In the genomic region with DNA sequence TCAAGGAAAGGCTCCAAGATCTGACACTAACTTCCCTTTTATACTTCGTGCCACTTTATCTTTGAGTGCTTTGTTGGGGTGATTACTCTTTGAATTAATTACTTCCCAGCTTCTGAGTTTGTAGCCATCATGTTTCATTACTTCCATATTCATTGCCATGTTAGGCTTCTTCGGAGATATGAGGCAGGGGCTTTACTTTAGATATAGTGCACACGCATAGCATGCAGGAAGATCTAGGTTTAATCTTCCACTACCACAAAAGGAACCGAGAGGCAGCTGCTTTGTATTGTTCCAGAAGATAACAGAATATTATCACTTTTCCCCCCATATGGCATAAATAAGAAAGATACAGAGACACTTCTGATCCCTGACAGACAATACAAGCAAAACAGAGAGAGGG, we compare ENCODE assay signal across 24 mouse cellular contexts. TPM values are rescaled to one million over a fixed set of nuclear protein-coding genes. Genes with fewer than 3 reads are reported as not detected.
DNase-seq lines count a peak whose midpoint lies in the region; ATAC-seq and TF ChIP-seq lines count a peak whose summit lies in the region.
"Had no signal": no experiment of that assay in that cellular context is flagged by ENCODE, and none has a peak within 500 bp of the region (broad histone marks: within the 10 kb centered on the region; RNA-seq: fewer than 3 reads in every experiment).

No protein-coding gene starts in this region.

- H3K9me3 ChIP-seq in G1E (replicated peaks), result no peaks in the 10 kb centered on the region
- H3K9me3 ChIP-seq in MEL (replicated peaks; ENCODE audit: insufficient read depth, low read length), result no peaks in the 10 kb centered on the region
- H3K9me3 ChIP-seq in liver, embryonic 14.5 days (ENCODE audit: control insufficient read depth, low read length), result no peaks in the 10 kb centered on the region
- H3K9me3 ChIP-seq in heart, embryonic 11.5 days (replicated peaks; ENCODE audit: control insufficient read depth, low read length), result no peaks in the 10 kb centered on the region
- H3K9me3 ChIP-seq: embryonic facial prominence, embryonic 12.5 days; embryonic facial prominence, embryonic 15.5 days; forebrain, embryonic 15.5 days; heart, embryonic 13.5 days had no signal

- TF ChIP-seq RAD21 in MEL (IDR thresholded peaks at IDR 0.05; ENCODE audit: low read depth, low read length), result no peak

- DNase-seq in G1E (ENCODE audit: low spot score) (no peak), MEL (ENCODE audit: low read depth, low spot score) (peak; percentile 59)
- peak in 1 of 3 experiments; percentile 4 for DNase-seq in liver, embryonic 14.5 days (ENCODE audit: low read depth in 3 of 3, low spot score in 3 of 3)
- DNase-seq in cerebellum, adult 11-12 months, result no peak
- DNase-seq in layer of hippocampus, adult 9-10 months (ENCODE audit: low spot score), result no peak
- DNase-seq: adrenal gland, adult 2 months; adrenal gland, postnatal 14 days; cerebellum, adult 2 months; cerebellum, adult 9-11 months; cerebellum, postnatal 25 days; gastrocnemius, postnatal 25 days; heart, adult 18-20 months; heart, postnatal 14 days; heart, postnatal 4 days had no signal

- WGBS in liver, embryonic 14.5 days (ENCODE audit: insufficient replicate concordance), result 28% methylated on average over 4 of the region's 4 CpGs
- 51% methylated on average over 4 of the region's 4 CpGs for WGBS in heart, embryonic 11.5 days (ENCODE audit: insufficient replicate concordance)

- TF ChIP-seq CTCF in G1E (IDR thresholded peaks at IDR 0.05; ENCODE audit: low read depth, low read length) (no peak), MEL (IDR thresholded peaks at IDR 0.05 in 2 of 3, conservative IDR thresholded peaks at IDR 0.05 in 1 of 3; ENCODE audit: control insufficient read depth in 1 of 3, insufficient read depth in 1 of 3, low read depth in 2 of 3, low read length in 3 of 3, poor library complexity in 1 of 3, severe bottlenecking in 1 of 3) (no peak)
- TF ChIP-seq CTCF in liver, embryonic 14.5 days (IDR thresholded peaks at IDR 0.05; ENCODE audit: low read depth), result no peak

- H3K4me1 ChIP-seq in G1E (ENCODE audit: insufficient read depth, low read depth, low read length) (peaks cover 2% of the 10 kb centered on the region; the same call in 1 of the 2 replicates), MEL (ENCODE audit: control insufficient read depth in 1 of 2, insufficient read depth in 2 of 2, low read length in 2 of 2) (peaks cover 5 to 6% of the 10 kb centered on the region in 2 experiments)
- peaks cover 0 to 4% of the 10 kb centered on the region in 2 experiments; a peak in 2 of 4 replicates for H3K4me1 ChIP-seq in liver, embryonic 14.5 days (replicated peaks; ENCODE audit: control insufficient read depth in 2 of 2, insufficient read depth in 2 of 2, low read length in 1 of 2)
- H3K4me1 ChIP-seq in heart, embryonic 11.5 days (ENCODE audit: control insufficient read depth, insufficient read depth, low read length), result no peaks in the 10 kb centered on the region
- H3K4me1 ChIP-seq: embryonic facial prominence, embryonic 12.5 days; embryonic facial prominence, embryonic 15.5 days; forebrain, embryonic 15.5 days; heart, embryonic 13.5 days had no signal

- TF ChIP-seq POLR2A in MEL (IDR thresholded peaks at IDR 0.05; ENCODE audit: control insufficient read depth in 1 of 2, insufficient read depth in 1 of 2, low read depth in 1 of 2, low read length in 2 of 2, poor library complexity in 1 of 2), result no peak

- peak; percentile 86 to 89 for TF ChIP-seq EP300 in MEL (IDR thresholded peaks at IDR 0.05; ENCODE audit: low read depth in 1 of 2, low read length in 2 of 2)
- peak; percentile 56 for TF ChIP-seq EP300 in liver, embryonic 14.5 days (IDR thresholded peaks at IDR 0.05; ENCODE audit: low read depth)

- peak; percentile 60 for ATAC-seq in G1E (ENCODE audit: extremely low read depth, insufficient number of reproducible peaks, low FRiP score, poor library complexity, severe bottlenecking)
- ATAC-seq in liver, embryonic 14.5 days (ENCODE audit: insufficient read depth), result peak; percentile 65; the same call in 1 of the 2 replicates
- peak; percentile 34; the same call in 1 of the 2 replicates for ATAC-seq in megakaryocyte progenitor cell, adult 5-6 weeks (replicated peaks; ENCODE audit: poor library complexity)
- ATAC-seq in heart, embryonic 11.5 days (replicated peaks; ENCODE audit: insufficient number of reproducible peaks, low FRiP score, low TSS enrichment), result no peak
- ATAC-seq: CD4-positive, CD25-positive, alpha-beta regulatory T cell, adult 4 months; forebrain, embryonic 15.5 days; hindbrain, postnatal 0 days; inflammation-experienced regulatory T-cells, adult 6 months had no signal

- H3K4me3 ChIP-seq in G1E (ENCODE audit: low read depth, low read length) (no peak overlapping the region), MEL (ENCODE audit: control insufficient read depth in 1 of 2, insufficient read depth in 1 of 2, low read depth in 2 of 2, low read length in 2 of 2) (no peak overlapping the region)
- H3K4me3 ChIP-seq in liver, embryonic 14.5 days (ENCODE audit: insufficient read depth in 1 of 2, low read depth in 2 of 2, low read length in 2 of 2), result no peak overlapping the region
- H3K4me3 ChIP-seq in heart, embryonic 11.5 days (ENCODE audit: low read depth, low read length), result no peak overlapping the region
- H3K4me3 ChIP-seq: embryonic facial prominence, embryonic 12.5 days; embryonic facial prominence, embryonic 15.5 days; forebrain, embryonic 15.5 days; heart, embryonic 13.5 days had no signal

- H3K36me3 ChIP-seq in G1E (replicated peaks), result no peaks in the 10 kb centered on the region
- H3K36me3 ChIP-seq in MEL (ENCODE audit: control insufficient read depth in 1 of 2, insufficient read depth in 2 of 2, low read length in 2 of 2), result no peaks in the 10 kb centered on the region; a peak in 1 of 4 replicates
- no peaks in the 10 kb centered on the region for H3K36me3 ChIP-seq in liver, embryonic 14.5 days (replicated peaks; ENCODE audit: control insufficient read depth, insufficient read depth, low read depth)
- no peaks in the 10 kb centered on the region for H3K36me3 ChIP-seq in heart, embryonic 11.5 days (ENCODE audit: control insufficient read depth, insufficient read depth, low read length)
- H3K36me3 ChIP-seq: embryonic facial prominence, embryonic 12.5 days; embryonic facial prominence, embryonic 15.5 days; forebrain, embryonic 15.5 days; heart, embryonic 13.5 days had no signal

- H3K9ac ChIP-seq in MEL (ENCODE audit: control insufficient read depth, low read depth, low read length, poor library complexity, severe bottlenecking), result no peak overlapping the region
- H3K9ac ChIP-seq in liver, embryonic 14.5 days (replicated peaks), result no peak overlapping the region
- no peak overlapping the region for H3K9ac ChIP-seq in heart, embryonic 11.5 days (ENCODE audit: low read depth, low read length)
- H3K9ac ChIP-seq: embryonic facial prominence, embryonic 12.5 days; embryonic facial prominence, embryonic 15.5 days; forebrain, embryonic 15.5 days; heart, embryonic 13.5 days; hindbrain, embryonic 14.5 days had no signal

- no peaks in the 10 kb centered on the region for H3K79me2 ChIP-seq in MEL (ENCODE audit: control insufficient read depth, insufficient read depth, low read length, poor library complexity)

- H3K4me2 ChIP-seq in liver, embryonic 14.5 days (ENCODE audit: low read depth), result no peak overlapping the region
- H3K4me2 ChIP-seq in heart, embryonic 11.5 days, result no peak overlapping the region
- H3K4me2 ChIP-seq: embryonic facial prominence, embryonic 12.5 days; embryonic facial prominence, embryonic 15.5 days; forebrain, embryonic 15.5 days; heart, embryonic 13.5 days; hindbrain, embryonic 14.5 days had no signal

- H3K27me3 ChIP-seq in G1E (ENCODE audit: insufficient read depth, low read length), result no peaks in the 10 kb centered on the region
- H3K27me3 ChIP-seq in MEL (ENCODE audit: control insufficient read depth in 1 of 2, insufficient read depth in 2 of 2, low read length in 2 of 2), result no peaks in the 10 kb centered on the region
- H3K27me3 ChIP-seq in liver, embryonic 14.5 days (ENCODE audit: control insufficient read depth, insufficient read depth, low read length), result no peaks in the 10 kb centered on the region
- no peaks in the 10 kb centered on the region for H3K27me3 ChIP-seq in heart, embryonic 11.5 days (ENCODE audit: control insufficient read depth, insufficient read depth, low read length)
- H3K27me3 ChIP-seq: embryonic facial prominence, embryonic 12.5 days; embryonic facial prominence, embryonic 15.5 days; forebrain, embryonic 15.5 days; heart, embryonic 13.5 days had no signal

- peak overlapping the region; percentile 22; the same call in 1 of the 2 replicates for H3K27ac ChIP-seq in MEL (ENCODE audit: control insufficient read depth, low read depth, low read length)
- H3K27ac ChIP-seq in liver, embryonic 14.5 days, result no peak overlapping the region
- no peak overlapping the region for H3K27ac ChIP-seq in heart, embryonic 11.5 days (ENCODE audit: low read depth, low read length)
- H3K27ac ChIP-seq: embryonic facial prominence, embryonic 12.5 days; embryonic facial prominence, embryonic 15.5 days; forebrain, embryonic 15.5 days; heart, embryonic 13.5 days; hindbrain, embryonic 14.5 days; hindbrain, postnatal 0 days had no signal

RNA-seq across cellular contexts. Expression of a gene that starts 21.3 kb away (rescaled TPM):
- total RNA-seq in G1E (2014; fragmentation: Nextera tagmentation), result 22.9 and 26.6 TPM in 2 replicates
- 7.3 and 8.4 TPM in 2 replicates for total RNA-seq in G1E (2017)
- 11.6 and 17.6 TPM in 2 replicates for polyA plus RNA-seq in G1E (2012)
- 10.2 and 11.8 TPM in 2 replicates for total RNA-seq in MEL (2012; rRNA removed)
- 10 to 100 TPM in 1 of 2 experiments, not detected in 1; 13.0 TPM for polyA plus RNA-seq in MEL (2012; ENCODE audit: insufficient read depth in 1 of 2, insufficient read length in 2 of 2, low read depth in 1 of 2, low replicate concordance in 2 of 2, missing spikeins in 1 of 2)
- polyA plus RNA-seq in liver, embryonic 14.5 days (2012; rRNA removed), result 6.1 and 7.4 TPM in 2 replicates
- 7.2 and 9.9 TPM in 2 replicates for polyA plus RNA-seq in liver, embryonic 14.5 days (2014; fragmentation: Nextera tagmentation; extraction: Ambion mirVana)
- total RNA-seq in megakaryocyte progenitor cell, adult 5-6 weeks (2015), result 11.9 and 15.8 TPM in 2 replicates
- total RNA-seq in megakaryocyte progenitor cell, adult 5-6 weeks (2017), result 9.5 and 12.3 TPM in 2 replicates
- 58.1 and 75.6 TPM in 2 replicates for polyA plus RNA-seq in heart, embryonic 11.5 days (2014; fragmentation: Nextera tagmentation; extraction: Ambion mirVana)

RNA-seq across cellular contexts. Expression of a gene that starts 31.3 kb away (rescaled TPM):
- 31.1 and 36.3 TPM in 2 replicates for total RNA-seq in G1E (2014; fragmentation: Nextera tagmentation)
- 30.4 and 31.2 TPM in 2 replicates for total RNA-seq in G1E (2017)
- polyA plus RNA-seq in G1E (2012), result 1.2 and 2.4 TPM in 2 replicates
- 4.2 and 5.5 TPM in 2 replicates for total RNA-seq in MEL (2012; rRNA removed)
- 1 to 10 TPM in 1 of 2 experiments, not detected in 1; 5.0 TPM for polyA plus RNA-seq in MEL (2012; ENCODE audit: insufficient read depth in 1 of 2, insufficient read length in 2 of 2, low read depth in 1 of 2, low replicate concordance in 2 of 2, missing spikeins in 1 of 2)
- 4.7 and 9.0 TPM in 2 replicates for polyA plus RNA-seq in liver, embryonic 14.5 days (2012; rRNA removed)
- polyA plus RNA-seq in liver, embryonic 14.5 days (2014; fragmentation: Nextera tagmentation; extraction: Ambion mirVana), result 14.4 and 16.1 TPM in 2 replicates
- 30.8 and 31.5 TPM in 2 replicates for total RNA-seq in megakaryocyte progenitor cell, adult 5-6 weeks (2015)
- 28.1 and 33.9 TPM in 2 replicates for total RNA-seq in megakaryocyte progenitor cell, adult 5-6 weeks (2017)
- 82.0 and 94.0 TPM in 2 replicates for polyA plus RNA-seq in heart, embryonic 11.5 days (2014; fragmentation: Nextera tagmentation; extraction: Ambion mirVana)

RNA-seq across cellular contexts. Expression of a gene that starts 36.5 kb away (rescaled TPM):
- total RNA-seq in G1E (2014; fragmentation: Nextera tagmentation), result 5.2 and 9.3 TPM in 2 replicates
- total RNA-seq in G1E (2017), result 9.4 and 10.4 TPM in 2 replicates
- polyA plus RNA-seq in G1E (2012), result 2.3 and 2.8 TPM in 2 replicates
- total RNA-seq in MEL (2012; rRNA removed), result not detected in 2 replicates
- polyA plus RNA-seq in MEL (2012; ENCODE audit: insufficient read depth in 1 of 2, insufficient read length in 2 of 2, low read depth in 1 of 2, low replicate concordance in 2 of 2, missing spikeins in 1 of 2), result not detected
- 3.2 and 5.0 TPM in 2 replicates for polyA plus RNA-seq in liver, embryonic 14.5 days (2012; rRNA removed)
- 3.7 and 3.9 TPM in 2 replicates for polyA plus RNA-seq in liver, embryonic 14.5 days (2014; fragmentation: Nextera tagmentation; extraction: Ambion mirVana)
- 2.5 and 4.2 TPM in 2 replicates for total RNA-seq in megakaryocyte progenitor cell, adult 5-6 weeks (2015)
- total RNA-seq in megakaryocyte progenitor cell, adult 5-6 weeks (2017), result 6.2 and 6.3 TPM in 2 replicates
- 16.6 and 18.4 TPM in 2 replicates for polyA plus RNA-seq in heart, embryonic 11.5 days (2014; fragmentation: Nextera tagmentation; extraction: Ambion mirVana)
